Mouse (Mus musculus): ENCODE data around the gene Gm2115. TPM values are rescaled to one million over a fixed set of nuclear protein-coding genes. Genes with fewer than 3 reads are reported as not detected.
A peak's percentile ranks its signal among the peaks of the same experiment; 100 is the strongest.

Gm2115 gene
- total and polyA plus RNA-seq, 3 experiments, result under 0.01 to 0.14 TPM; not detected in 1

DNA sequence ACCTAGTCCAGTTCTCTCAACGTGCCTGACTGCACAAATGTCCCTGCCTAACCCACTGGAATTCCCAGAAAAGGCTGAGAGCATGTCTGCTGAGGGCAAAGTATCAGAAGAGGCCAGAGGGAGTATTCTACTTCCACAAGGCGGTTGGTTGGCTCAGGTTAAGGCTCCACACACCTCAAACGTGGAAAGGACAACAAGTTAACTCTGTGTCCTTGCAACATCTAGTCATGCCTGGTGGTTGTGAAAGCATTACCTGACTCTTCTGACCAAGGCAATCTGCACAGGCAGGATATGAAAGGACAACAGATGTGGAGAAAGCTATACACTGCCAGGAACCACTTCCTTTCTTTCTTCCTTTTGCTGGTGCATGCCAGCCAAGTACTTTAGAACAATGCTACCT, 75.7 kb downstream of the Gm2115 start:
- TF ChIP-seq SMC3 (IDR thresholded peaks at IDR 0.05; ENCODE audit: low read depth, low read length) (no peak), MAX (IDR thresholded peaks at IDR 0.05; ENCODE audit: low read length) (no peak), TCF12 (IDR thresholded peaks at IDR 0.05; ENCODE audit: low read depth, low read length) (no peak), POLR2AphosphoS2 (IDR thresholded peaks at IDR 0.05; ENCODE audit: low read depth, low read length) (no peak), E2F4 (IDR thresholded peaks at IDR 0.05; ENCODE audit: insufficient replicate concordance, low read depth, low read length) (no peak), EP300 (IDR thresholded peaks at IDR 0.05; ENCODE audit: low read length) (peak; percentile 39; the same call in 1 of the 2 replicates), MXI1 (IDR thresholded peaks at IDR 0.05; ENCODE audit: low read depth, low read length) (peak; percentile 49; the same call in 1 of the 2 replicates), SIN3A (IDR thresholded peaks at IDR 0.05; ENCODE audit: low read length) (0 out of 2 replicates have a peak, but pooled peaks have one; percentile 35), ZKSCAN1 (IDR thresholded peaks at IDR 0.05; ENCODE audit: borderline replicate concordance, low read depth, low read length) (no peak), PAX5 (IDR thresholded peaks at IDR 0.05; ENCODE audit: low read length) (no peak), POLR2A (IDR thresholded peaks at IDR 0.05; ENCODE audit: low read depth, low read length) (no peak; the same call in 1 of the 2 replicates), ZC3H11A (IDR thresholded peaks at IDR 0.05; ENCODE audit: low read depth, low read length) (no peak), IRF4 (IDR thresholded peaks at IDR 0.05; ENCODE audit: low read depth, low read length) (no peak), ELF1 (IDR thresholded peaks at IDR 0.05; ENCODE audit: low read depth, low read length) (no peak), USF1 (IDR thresholded peaks at IDR 0.05; ENCODE audit: low read depth, low read length) (no peak), NRF1 (IDR thresholded peaks at IDR 0.05; ENCODE audit: low read depth, low read length) (no peak), ZMIZ1 (IDR thresholded peaks at IDR 0.05; ENCODE audit: low read depth, low read length) (no peak), BHLHE40 (IDR thresholded peaks at IDR 0.05; ENCODE audit: low read depth, low read length) (no peak), CHD2 (IDR thresholded peaks at IDR 0.05; ENCODE audit: low read length) (no peak)
- H3K4me1 ChIP-seq (ENCODE audit: control insufficient read depth in 1 of 2, insufficient read depth in 2 of 2), result peaks cover 8 to 42% of the 10 kb centered on the region in 2 experiments
- no peaks in the 10 kb centered on the region for H3K9me3 ChIP-seq (replicated peaks; ENCODE audit: low read length)
- H3K9ac ChIP-seq (ENCODE audit: insufficient read depth, low read depth), result peak overlapping the region; percentile 80
- peak overlapping the region; percentile 37; the same call in 1 of the 2 replicates for H3K27ac ChIP-seq (ENCODE audit: insufficient read depth, low read depth)
- peak overlapping the region; percentile 78 to 95 (median 88) for H3K4me3 ChIP-seq (replicated peaks in 1 of 3; ENCODE audit: low read depth in 2 of 3, low read length in 2 of 3, poor library complexity in 1 of 3)
- in situ Hi-C loops (cut with MboI; ENCODE audit: low pct_ligation_motif_present, low pct_unique_long_range_greater_than_20kb, low sequenced_read_pairs), result no loop called here
- H3K79me2 ChIP-seq (replicated peaks; ENCODE audit: control insufficient read depth, extremely low read depth, insufficient read depth, poor library complexity, severe bottlenecking), result peaks cover 41% of the 10 kb centered on the region
- H3K27me3 ChIP-seq (replicated peaks), result no peaks in the 10 kb centered on the region
- H3K4me2 ChIP-seq (ENCODE audit: insufficient read depth, low read depth, poor library complexity, severe bottlenecking), result peak overlapping the region; percentile 95
- DNase-seq (ENCODE audit: extremely low read depth), result no peak
- dilution Hi-C loops (cut with MboI; ENCODE audit: extremely low pct_ligation_motif_present, extremely low pct_unique_long_range_greater_than_20kb, low sequenced_read_pairs), result no loop called here
- H3K36me3 ChIP-seq (replicated peaks in 1 of 2; ENCODE audit: control insufficient read depth in 1 of 2, insufficient read depth in 1 of 2, low read length in 1 of 2), result peaks cover 28 to 35% of the 10 kb centered on the region in 2 experiments

DNA sequence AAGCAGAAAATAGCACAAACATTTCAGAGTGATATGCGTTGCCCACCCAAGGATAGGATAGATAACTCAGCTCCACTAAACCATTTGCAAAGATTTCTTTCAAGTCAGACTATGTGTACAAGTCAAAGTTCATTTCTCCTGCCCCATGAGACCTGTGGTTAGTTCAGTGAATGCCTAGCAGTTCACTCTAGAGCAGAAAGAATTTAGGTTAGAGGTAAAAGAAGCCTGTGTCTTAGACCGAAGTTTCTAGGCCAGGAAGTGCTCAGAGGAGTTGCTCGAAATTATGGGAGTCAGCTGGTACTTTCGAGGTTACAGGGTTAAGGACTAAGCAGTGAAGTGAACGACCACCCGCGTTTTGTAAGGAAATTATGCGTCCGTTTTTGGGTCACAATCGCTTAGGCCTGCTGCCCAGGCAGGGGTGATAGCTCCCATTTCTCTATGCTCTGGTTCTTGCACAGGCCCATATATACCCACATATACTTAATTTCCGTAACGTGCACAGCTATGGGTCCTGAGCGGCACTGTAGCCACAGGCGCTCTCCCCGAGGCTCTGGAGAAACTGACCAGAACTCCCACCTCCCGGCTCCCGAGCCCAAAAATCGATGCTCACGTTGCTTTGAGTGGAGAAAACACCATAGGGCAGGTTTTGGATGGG, 76.4 kb downstream of the Gm2115 start:
- H3K4me2 ChIP-seq (ENCODE audit: insufficient read depth, low read depth, poor library complexity, severe bottlenecking), result peak overlapping the region; percentile 95
- peaks cover 23 to 29% of the 10 kb centered on the region in 2 experiments for H3K36me3 ChIP-seq (replicated peaks in 1 of 2; ENCODE audit: control insufficient read depth in 1 of 2, insufficient read depth in 1 of 2, low read length in 1 of 2)
- dilution Hi-C loops (cut with MboI; ENCODE audit: extremely low pct_ligation_motif_present, extremely low pct_unique_long_range_greater_than_20kb, low sequenced_read_pairs), result no loop called here
- peak overlapping the region; percentile 78 to 95 (median 88) for H3K4me3 ChIP-seq (replicated peaks in 1 of 3; ENCODE audit: low read depth in 2 of 3, low read length in 2 of 3, poor library complexity in 1 of 3)
- peaks cover 41% of the 10 kb centered on the region for H3K79me2 ChIP-seq (replicated peaks; ENCODE audit: control insufficient read depth, extremely low read depth, insufficient read depth, poor library complexity, severe bottlenecking)
- in situ Hi-C loops (cut with MboI; ENCODE audit: low pct_ligation_motif_present, low pct_unique_long_range_greater_than_20kb, low sequenced_read_pairs), result no loop called here
- H3K27ac ChIP-seq (ENCODE audit: insufficient read depth, low read depth), result peak overlapping the region; percentile 21; the same call in 1 of the 2 replicates
- peak overlapping the region; percentile 80 for H3K9ac ChIP-seq (ENCODE audit: insufficient read depth, low read depth)
- no peaks in the 10 kb centered on the region for H3K27me3 ChIP-seq (replicated peaks)
- H3K9me3 ChIP-seq (replicated peaks; ENCODE audit: low read length), result no peaks in the 10 kb centered on the region
- H3K4me1 ChIP-seq (ENCODE audit: control insufficient read depth in 1 of 2, insufficient read depth in 2 of 2), result peaks cover 8 to 36% of the 10 kb centered on the region in 2 experiments
- no peak for DNase-seq (ENCODE audit: extremely low read depth)
- TF ChIP-seq GABPA (IDR thresholded peaks at IDR 0.05; ENCODE audit: insufficient replicate concordance, low read depth, low read length), result no peak
- no peak for TF ChIP-seq E2F4 (IDR thresholded peaks at IDR 0.05; ENCODE audit: insufficient replicate concordance, low read depth, low read length)
- TF ChIP-seq JUND (conservative IDR thresholded peaks at IDR 0.05; ENCODE audit: low read depth, low read length), result no peak
- no peak for TF ChIP-seq NRF1 (IDR thresholded peaks at IDR 0.05; ENCODE audit: low read depth, low read length)
- no peak for TF ChIP-seq ZC3H11A (IDR thresholded peaks at IDR 0.05; ENCODE audit: low read depth, low read length)
- no peak for TF ChIP-seq JUN (IDR thresholded peaks at IDR 0.05; ENCODE audit: insufficient read depth, low read depth, low read length)
- TF ChIP-seq USF1 (IDR thresholded peaks at IDR 0.05; ENCODE audit: low read depth, low read length), result no peak
- TF ChIP-seq UBTF (IDR thresholded peaks at IDR 0.05; ENCODE audit: low read depth, low read length), result no peak
- no peak for TF ChIP-seq RAD21 (IDR thresholded peaks at IDR 0.05; ENCODE audit: low read depth, low read length)
- no peak for TF ChIP-seq ETS1 (conservative IDR thresholded peaks at IDR 0.05; ENCODE audit: low read depth, low read length)
- TF ChIP-seq TBP (conservative IDR thresholded peaks at IDR 0.05; ENCODE audit: low read depth, low read length), result no peak
- no peak for TF ChIP-seq NELFE (IDR thresholded peaks at IDR 0.05; ENCODE audit: low read depth, low read length)
- TF ChIP-seq CHD2 (IDR thresholded peaks at IDR 0.05; ENCODE audit: low read length), result no peak
- no peak for TF ChIP-seq CTCF (conservative IDR thresholded peaks at IDR 0.05 in 1 of 2, IDR thresholded peaks at IDR 0.05 in 1 of 2; ENCODE audit: low read depth in 2 of 2, low read length in 2 of 2)
- TF ChIP-seq MXI1 (IDR thresholded peaks at IDR 0.05; ENCODE audit: low read depth, low read length), result peak; percentile 57; the same call in 1 of the 2 replicates
- TF ChIP-seq IRF4 (IDR thresholded peaks at IDR 0.05; ENCODE audit: low read depth, low read length), result no peak
- 0 out of 2 replicates have a peak, but pooled peaks have one; percentile 29 for TF ChIP-seq SIN3A (IDR thresholded peaks at IDR 0.05; ENCODE audit: low read length)
- TF ChIP-seq MAX (IDR thresholded peaks at IDR 0.05; ENCODE audit: low read length), result peak; percentile 49; the same call in 1 of the 2 replicates
- no peak for TF ChIP-seq ZKSCAN1 (IDR thresholded peaks at IDR 0.05; ENCODE audit: borderline replicate concordance, low read depth, low read length)
- 0 out of 2 replicates have a peak, but pooled peaks have one; percentile 36 for TF ChIP-seq KAT2A (IDR thresholded peaks at IDR 0.05; ENCODE audit: insufficient replicate concordance, low read length)
- TF ChIP-seq BHLHE40 (IDR thresholded peaks at IDR 0.05; ENCODE audit: low read depth, low read length), result no peak

Measured in CH12.LX (cell line).